Mouse (Mus musculus) lung, embryonic 14.5 days (tissue): ENCODE data around the gene Wbp11. TPM values are rescaled to one million over a fixed set of nuclear protein-coding genes. Genes with fewer than 3 reads are reported as not detected.
A peak's percentile ranks its signal among the peaks of the same experiment; 100 is the strongest.

Experiments used
- ATAC-seq: fragments of 200-750 bp; cut with Nextera tagmentation; 2 replicates; pipeline ENCODE4 v1.8.0; 2017; ENCODE audit warnings: mild to moderate bottlenecking, moderate TSS enrichment, moderate library complexity; ENCODE audit not compliant: insufficient read depth
- DNase-seq: peaks from one replicate; pipeline ENCODE4 v3.0.0-alpha.2; 2015
- H3K27ac ChIP-seq: fragments of 300-500 bp; sonication (generic); 2 replicates; pipeline ENCODE4 v1.5.1; 2014; ENCODE audit warnings: low read depth, mild to moderate bottlenecking, moderate library complexity
- H3K27me3 ChIP-seq: fragments of 300-500 bp; sonication (generic); 2 replicates; pipeline ENCODE4 v1.6.1; 2014; ENCODE audit warnings: low read length, control low read depth; ENCODE audit not compliant: insufficient read depth
- H3K36me3 ChIP-seq: fragments of 300-500 bp; sonication (generic); 2 replicates; pipeline ENCODE4 v1.6.1; 2014; ENCODE audit warnings: control low read depth; ENCODE audit not compliant: insufficient read depth
- H3K4me1 ChIP-seq: fragments of 300-500 bp; sonication (generic); 2 replicates; pipeline ENCODE4 v1.6.1; 2014; ENCODE audit warnings: antibody characterized with exemption, control low read depth; ENCODE audit not compliant: insufficient read depth
- H3K4me2 ChIP-seq: fragments of 300-500 bp; sonication (generic); 2 replicates; pipeline ENCODE4 v1.6.1; 2014; ENCODE audit warnings: mild to moderate bottlenecking
- H3K4me3 ChIP-seq: fragments of 300-500 bp; sonication (generic); 2 replicates; pipeline ENCODE4 v1.5.1; 2014; ENCODE audit warnings: low read depth, low read length
- H3K9ac ChIP-seq: fragments of 300-500 bp; sonication (generic); 2 replicates; pipeline ENCODE4 v1.6.1; 2014
- H3K9me3 ChIP-seq: fragments of 300-500 bp; sonication (generic); 2 replicates; pipeline ENCODE4 v1.6.1; 2016; ENCODE audit warnings: low read depth, low read length, control low read depth
- CTCF ChIP-seq: IDR thresholded peaks from 2 replicates; pipeline ENCODE4 v1.5.1; 2016; ENCODE audit warnings: antibody characterized with exemption, low read depth
- WGBS: fragments of 180-500 bp; shearing (Covaris S2); extraction: QIAGEN DNeasy Blood & Tissue Kit; methylation state at CpG from one replicate; pipeline ENCODE4 v1.1.7; 2014; 5-methylcytosine and 5-hydroxymethylcytosine counted together
- polyA plus RNA-seq: library from polyadenylated mRNA; unstranded; fragments of >200 nt; fragmentation: Nextera tagmentation; extraction: Ambion mirVana; gene quantifications from 2 replicates; pipeline ENCODE4 v1.2.1, GENCODE M21; 2014

The Wbp11 gene
- polyA plus RNA-seq, 1 experiment from 2014 or later, result 134 TPM

DNA sequence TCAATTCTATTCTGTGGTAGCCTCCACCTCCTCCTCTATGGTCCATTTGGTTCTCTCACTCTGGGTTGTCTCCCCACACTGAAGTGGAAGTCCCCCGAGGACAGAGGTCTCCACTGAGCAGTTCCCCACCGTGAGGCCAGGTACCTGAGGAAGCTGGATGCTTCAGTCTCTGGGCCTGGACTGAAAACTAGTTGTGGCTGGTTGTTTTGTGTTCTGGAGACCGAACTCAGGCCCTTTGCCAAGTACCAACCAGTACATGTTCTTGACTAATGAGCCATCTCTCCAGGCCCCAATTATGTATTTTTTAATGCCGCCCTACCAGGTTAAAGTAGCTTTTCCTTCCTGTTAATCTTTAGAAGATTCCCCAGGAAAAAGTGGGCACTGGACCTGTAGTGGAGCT is 24.3 kb upstream of the Wbp11 start:
- no peaks in the 10 kb centered on the region for H3K36me3 ChIP-seq
- WGBS, result 75% methylated on average over 4 of the region's 4 CpGs
- peaks cover 14% of the 10 kb centered on the region for H3K4me1 ChIP-seq
- no peak for ATAC-seq
- H3K9me3 ChIP-seq, result no peaks in the 10 kb centered on the region
- H3K27me3 ChIP-seq, result no peaks in the 10 kb centered on the region
- no peak overlapping the region for H3K9ac ChIP-seq
- H3K27ac ChIP-seq, result peak overlapping the region; percentile 55; the same call in 1 of the 2 replicates
- DNase-seq, result no peak
- H3K4me2 ChIP-seq, result no peak overlapping the region
- TF ChIP-seq CTCF, result no peak
- no peak overlapping the region for H3K4me3 ChIP-seq

DNA sequence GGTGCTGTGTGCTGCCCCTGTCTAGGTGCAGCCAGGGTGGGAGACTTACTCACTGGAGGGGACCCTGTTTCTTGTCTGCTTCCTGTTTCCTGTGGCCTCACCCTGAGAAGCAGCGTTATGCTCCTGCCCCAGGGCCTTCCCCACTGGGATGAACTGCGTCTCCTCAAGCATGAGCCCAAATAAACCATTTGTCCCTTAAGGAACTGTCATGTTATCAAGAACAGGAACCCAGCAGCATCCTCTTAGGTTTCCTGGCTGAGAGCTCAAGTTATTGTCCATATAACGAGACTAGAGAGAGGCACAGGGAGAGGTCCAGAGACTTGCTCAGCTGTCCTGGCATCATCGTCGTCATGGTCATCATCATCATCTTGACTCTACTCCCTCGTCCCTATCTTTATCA is 22.2 kb upstream of the Wbp11 start:
- H3K36me3 ChIP-seq, result no peaks in the 10 kb centered on the region
- TF ChIP-seq CTCF, result no peak
- H3K27me3 ChIP-seq, result no peaks in the 10 kb centered on the region
- H3K9ac ChIP-seq, result no peak overlapping the region
- H3K4me3 ChIP-seq, result no peak overlapping the region
- ATAC-seq (no peak), DNase-seq (no peak)
- no peak overlapping the region for H3K27ac ChIP-seq
- WGBS, result 68% methylated on average over 6 of the region's 6 CpGs
- no peaks in the 10 kb centered on the region for H3K9me3 ChIP-seq
- H3K4me1 ChIP-seq, result 0 out of 2 replicates have a peak, but pooled peaks cover 3% of the 10 kb centered on the region
- H3K4me2 ChIP-seq, result no peak overlapping the region

GRCm38 (mm10) chr6:136848971-136849370 is 20.9 kb upstream of the Wbp11 start:
- DNase-seq (no peak), ATAC-seq (no peak)
- Histone ChIP-seq H3K4me3 (no peak overlapping the region), H3K9ac (no peak overlapping the region), H3K9me3 (no peaks in the 10 kb centered on the region), H3K27ac (no peak overlapping the region), H3K4me1 (0 out of 2 replicates have a peak, but pooled peaks cover 3% of the 10 kb centered on the region), H3K4me2 (no peak overlapping the region), H3K27me3 (no peaks in the 10 kb centered on the region), H3K36me3 (no peaks in the 10 kb centered on the region)
- 87% methylated on average over 5 of the region's 5 CpGs for WGBS
- no peak for TF ChIP-seq CTCF

GRCm38 (mm10) chr6:136848399-136848798 is 20.4 kb upstream of the Wbp11 start:
- 84% methylated on average over 8 of the region's 8 CpGs for WGBS
- TF ChIP-seq CTCF, result no peak
- no peak for ATAC-seq
- no peaks in the 10 kb centered on the region for H3K36me3 ChIP-seq
- H3K4me3 ChIP-seq, result no peak overlapping the region
- no peaks in the 10 kb centered on the region for H3K27me3 ChIP-seq
- no peak overlapping the region for H3K27ac ChIP-seq
- no peak overlapping the region for H3K4me2 ChIP-seq
- no peak for DNase-seq
- no peaks in the 10 kb centered on the region for H3K9me3 ChIP-seq
- 0 out of 2 replicates have a peak, but pooled peaks cover 3% of the 10 kb centered on the region for H3K4me1 ChIP-seq
- no peak overlapping the region for H3K9ac ChIP-seq

DNA sequence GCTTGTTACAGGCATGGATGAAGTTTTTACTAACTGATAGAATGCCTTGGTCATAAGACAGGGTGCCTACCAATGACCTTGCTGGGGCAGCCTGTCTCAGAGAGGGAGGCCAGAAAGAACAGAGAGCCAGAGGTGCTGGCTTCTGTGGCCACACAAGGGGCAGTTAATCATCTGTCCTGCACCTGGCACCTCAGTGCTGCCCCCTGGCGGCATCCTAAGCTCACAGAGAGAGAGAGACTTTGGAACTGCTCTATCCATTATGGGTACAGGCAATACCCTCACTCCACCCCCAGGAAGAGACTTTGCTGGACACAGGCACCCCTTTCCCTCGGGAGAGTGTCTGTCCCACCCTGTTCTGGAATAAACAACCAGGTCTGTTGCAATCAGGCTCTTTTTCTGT is 19.8 kb upstream of the Wbp11 start:
- Histone ChIP-seq H3K36me3 (no peaks in the 10 kb centered on the region), H3K4me2 (no peak overlapping the region), H3K27ac (no peak overlapping the region), H3K4me1 (0 out of 2 replicates have a peak, but pooled peaks cover 2% of the 10 kb centered on the region), H3K9me3 (no peaks in the 10 kb centered on the region), H3K27me3 (no peaks in the 10 kb centered on the region), H3K4me3 (no peak overlapping the region), H3K9ac (no peak overlapping the region)
- ATAC-seq (no peak), DNase-seq (peak; percentile 64)
- WGBS, result 15% methylated on average over 2 of the region's 2 CpGs
- TF ChIP-seq CTCF, result peak; percentile 76

DNA sequence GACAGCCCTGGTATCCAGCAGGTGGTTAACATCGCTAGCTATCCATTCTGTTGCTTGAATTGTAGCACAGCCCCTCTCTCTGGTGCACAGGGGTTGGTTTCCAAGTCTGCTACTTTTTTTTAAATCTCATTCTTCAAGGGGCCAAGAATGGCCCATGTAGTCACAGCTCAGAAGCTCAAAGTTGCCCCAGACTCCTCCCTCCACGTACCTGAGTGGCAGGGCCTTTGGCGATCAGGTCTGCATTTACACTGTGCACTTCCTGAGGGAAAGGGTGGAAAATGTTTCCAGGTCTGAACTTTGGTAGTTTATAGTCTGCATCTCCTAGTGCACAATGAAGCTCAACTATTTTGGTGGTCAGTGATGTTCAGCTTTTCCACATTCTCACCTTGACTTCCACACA is 19.2 kb upstream of the Wbp11 start:
- ATAC-seq, result no peak
- H3K36me3 ChIP-seq, result no peaks in the 10 kb centered on the region
- H3K9ac ChIP-seq, result no peak overlapping the region
- H3K4me1 ChIP-seq, result no peaks in the 10 kb centered on the region
- 86% methylated on average over 3 of the region's 3 CpGs for WGBS
- H3K27ac ChIP-seq, result no peak overlapping the region
- DNase-seq, result no peak
- no peak overlapping the region for H3K4me3 ChIP-seq
- TF ChIP-seq CTCF, result no peak
- H3K27me3 ChIP-seq, result no peaks in the 10 kb centered on the region
- no peaks in the 10 kb centered on the region for H3K9me3 ChIP-seq
- H3K4me2 ChIP-seq, result no peak overlapping the region

DNA sequence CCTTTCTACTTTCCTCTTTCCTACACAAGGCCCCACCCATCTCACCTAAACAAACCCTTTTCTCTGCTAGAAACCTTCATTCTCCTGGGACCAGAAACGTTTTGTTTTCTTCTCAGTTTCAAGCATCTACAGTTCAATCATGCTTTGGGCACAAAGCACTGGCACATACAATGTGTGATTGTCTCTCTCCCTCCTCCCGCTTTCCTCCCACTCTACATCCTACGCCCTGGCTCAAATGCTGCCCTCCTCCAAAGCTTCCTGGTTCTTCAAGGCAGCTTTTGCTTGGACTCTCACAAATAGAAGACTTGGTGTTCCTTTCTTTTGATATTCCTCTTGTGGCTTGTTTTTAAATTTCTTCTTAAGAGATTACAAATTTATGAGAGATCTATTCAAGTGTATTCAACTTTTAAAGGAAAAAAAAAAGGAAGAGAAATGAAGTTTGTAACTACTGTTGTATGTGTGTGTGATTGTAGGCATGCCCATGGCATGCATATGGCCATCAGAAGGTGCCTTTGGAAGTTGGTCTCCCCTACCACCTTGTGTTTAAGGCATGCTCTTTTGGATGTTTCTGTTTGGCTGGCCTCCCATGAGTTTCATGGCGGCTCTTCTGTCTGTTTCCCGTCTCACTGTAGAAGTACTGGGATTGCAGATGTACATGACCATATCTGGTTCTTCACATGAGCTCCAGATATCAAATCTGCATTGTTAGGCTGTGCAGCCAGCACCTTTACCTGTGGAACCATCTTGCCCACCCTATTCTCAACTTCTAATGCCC is 17.9 kb upstream of the Wbp11 start:
- Histone ChIP-seq H3K4me3 (no peak overlapping the region), H3K36me3 (no peaks in the 10 kb centered on the region), H3K4me2 (no peak overlapping the region), H3K27ac (no peak overlapping the region), H3K9me3 (no peaks in the 10 kb centered on the region), H3K9ac (no peak overlapping the region), H3K27me3 (no peaks in the 10 kb centered on the region), H3K4me1 (no peaks in the 10 kb centered on the region)
- WGBS, result 73% methylated on average over 5 of the region's 5 CpGs
- no peak for DNase-seq
- no peak for ATAC-seq
- TF ChIP-seq CTCF, result no peak
